Mouse (Mus musculus): Measurements from ENCODE around the gene H2afv.
"Not testable (repeated sequence)": the region's sequence is repeated elsewhere in the genome, so short reads cannot be mapped to it uniquely, and the experiment has no call there.

DNA sequence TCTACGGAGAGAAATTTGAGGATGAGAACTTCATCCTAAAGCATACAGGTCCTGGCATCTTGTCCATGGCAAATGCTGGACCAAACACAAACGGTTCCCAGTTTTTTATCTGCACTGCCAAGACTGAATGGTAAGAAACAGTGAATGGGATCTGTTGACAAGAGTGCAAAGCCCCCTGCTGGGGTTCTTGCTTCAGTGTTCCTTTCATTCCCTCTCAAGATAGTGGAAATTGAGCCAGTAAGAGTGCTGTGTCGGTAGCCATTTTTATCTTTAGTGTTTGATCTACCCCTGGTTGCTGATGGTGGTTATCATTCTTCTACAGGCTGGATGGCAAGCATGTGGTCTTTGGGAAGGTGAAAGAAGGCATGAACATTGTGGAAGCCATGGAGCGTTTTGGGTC lies 25.1 kb downstream of the H2afv start:
- not testable (repeated sequence) for TF ChIP-seq POLR2A (IDR thresholded peaks at IDR 0.05; ENCODE audit: borderline replicate concordance, extremely low read depth, low read depth, low read length); CTCF (IDR thresholded peaks at IDR 0.05; ENCODE audit: insufficient read depth, low read length)
